Mouse (Mus musculus) MEL (cell line): Measurements from ENCODE around the gene Tob2. TPM values are rescaled to one million over a fixed set of nuclear protein-coding genes. Genes with fewer than 3 reads are reported as not detected.

ENCODE experiments used
- DNase-seq: peaks from one replicate; pipeline ENCODE4 v3.0.0; 2011; ENCODE audit warnings: low read depth, low spot score
- H3K27ac ChIP-seq: 2 replicates; pipeline ENCODE4 v1.5.1; 2012; ENCODE audit warnings: low read depth, mild to moderate bottlenecking, control low read depth, low read length, moderate library complexity; ENCODE audit not compliant: control insufficient read depth
- H3K27me3 ChIP-seq, 2 experiments: fragments of 150-350 bp in 1 of 2; sonication (generic) in 1 of 2; 2 replicates each; pipeline ENCODE4 v1.6.1; 2012; ENCODE audit warnings: low read length in 2 of 2, mild to moderate bottlenecking in 2 of 2, improper control_type of control experiment in 1 of 2, moderate library complexity in 1 of 2; ENCODE audit not compliant: insufficient read depth in 2 of 2, control insufficient read depth in 1 of 2
- H3K36me3 ChIP-seq, 2 experiments: 2 replicates each; pipeline ENCODE4 v1.6.1; 2012 to 2014; ENCODE audit warnings: low read length in 2 of 2, improper control_type of control experiment in 1 of 2, inconsistent platforms in 1 of 2, mild to moderate bottlenecking in 1 of 2; ENCODE audit not compliant: insufficient read depth in 2 of 2, control insufficient read depth in 1 of 2
- H3K4me1 ChIP-seq, 2 experiments: fragments of 150-350 bp in 1 of 2; sonication (generic) in 1 of 2; 2 replicates each; pipeline ENCODE4 v1.6.1; 2012; ENCODE audit warnings: low read length in 2 of 2, improper control_type of control experiment in 1 of 2, mild to moderate bottlenecking in 1 of 2; ENCODE audit not compliant: insufficient read depth in 2 of 2, control insufficient read depth in 1 of 2
- H3K4me3 ChIP-seq, 2 experiments: fragments of 150-350 bp in 1 of 2; sonication (generic) in 1 of 2; 2 replicates each; pipeline ENCODE4 v1.5.1; 2012; ENCODE audit warnings: low read depth in 2 of 2, low read length in 2 of 2, mild to moderate bottlenecking in 2 of 2, moderate library complexity in 2 of 2, control low read depth in 1 of 2, improper control_type of control experiment in 1 of 2; ENCODE audit not compliant: control insufficient read depth in 1 of 2, insufficient read depth in 1 of 2
- H3K79me2 ChIP-seq: 2 replicates; pipeline ENCODE4 v1.6.1; 2012; ENCODE audit warnings: mild to moderate bottlenecking, low read length, moderate library complexity; ENCODE audit not compliant: control insufficient read depth, poor library complexity, insufficient read depth
- H3K9ac ChIP-seq: 2 replicates; pipeline ENCODE4 v1.6.1; 2012; ENCODE audit warnings: low read depth, mild to moderate bottlenecking, control low read depth, low read length, moderate library complexity; ENCODE audit not compliant: control insufficient read depth, poor library complexity, severe bottlenecking
- H3K9me3 ChIP-seq: fragments of 150-350 bp; sonication (generic); replicated peaks from 2 replicates; pipeline ENCODE4 v1.6.1; 2012; ENCODE audit warnings: mild to moderate bottlenecking, low read length, improper control_type of control experiment, moderate library complexity; ENCODE audit not compliant: insufficient read depth
- BHLHE40 ChIP-seq: IDR thresholded peaks from 2 replicates; pipeline ENCODE4 v1.6.1; 2012; ENCODE audit warnings: low read depth, mild to moderate bottlenecking, inconsistent platforms, low read length, improper control_type of control experiment, borderline replicate concordance
- E2F4 ChIP-seq: IDR thresholded peaks from 2 replicates; pipeline ENCODE4 v1.6.1; 2011; ENCODE audit warnings: low read depth, low read length, improper control_type of control experiment, borderline replicate concordance
- ELF1 ChIP-seq: IDR thresholded peaks from 2 replicates; pipeline ENCODE4 v1.6.1; 2014; ENCODE audit warnings: low read depth, mild to moderate bottlenecking, inconsistent platforms, low read length, improper control_type of control experiment, moderate library complexity
- EP300 ChIP-seq, 2 experiments: IDR thresholded peaks; 2 replicates each; pipeline ENCODE4 v1.6.1; 2011; ENCODE audit warnings: improper control_type of control experiment in 2 of 2, low read length in 2 of 2, low read depth in 1 of 2, mild to moderate bottlenecking in 1 of 2
- ETS1 ChIP-seq: IDR thresholded peaks from 2 replicates; pipeline ENCODE4 v1.6.1; 2012; ENCODE audit warnings: low read depth, mild to moderate bottlenecking, inconsistent platforms, low read length, improper control_type of control experiment, moderate library complexity
- HCFC1 ChIP-seq: IDR thresholded peaks from 2 replicates; pipeline ENCODE4 v1.6.1; 2012; ENCODE audit warnings: low read depth, mild to moderate bottlenecking, inconsistent platforms, low read length, improper control_type of control experiment, moderate library complexity
- JUND ChIP-seq: IDR thresholded peaks from 2 replicates; pipeline ENCODE4 v1.6.1; 2011; ENCODE audit warnings: low read depth, mild to moderate bottlenecking, improper control_type of control experiment, low read length
- KAT2A ChIP-seq: conservative IDR thresholded peaks from 2 replicates; pipeline ENCODE4 v1.6.1; 2012; ENCODE audit warnings: low read depth, low read length, improper control_type of control experiment, inconsistent platforms
- MAX ChIP-seq: IDR thresholded peaks from 2 replicates; pipeline ENCODE4 v1.6.1; 2011; ENCODE audit warnings: low read length, improper control_type of control experiment
- MAZ ChIP-seq: IDR thresholded peaks from 2 replicates; pipeline ENCODE4 v1.6.1; 2012; ENCODE audit warnings: low read depth, mild to moderate bottlenecking, inconsistent platforms, low read length, improper control_type of control experiment
- MEF2A ChIP-seq: IDR thresholded peaks from 2 replicates; pipeline ENCODE4 v1.6.1; 2014; ENCODE audit warnings: low read depth, mild to moderate bottlenecking, inconsistent platforms, low read length, improper control_type of control experiment; ENCODE audit not compliant: poor library complexity, insufficient replicate concordance, severe bottlenecking; ENCODE audit errors: extremely low read depth
- NRF1 ChIP-seq: IDR thresholded peaks from 2 replicates; pipeline ENCODE4 v1.6.1; 2014; ENCODE audit warnings: low read depth, mild to moderate bottlenecking, inconsistent platforms, low read length, improper control_type of control experiment, moderate library complexity; ENCODE audit not compliant: poor library complexity, insufficient read depth, severe bottlenecking
- POLR2AphosphoS2 ChIP-seq: IDR thresholded peaks from 2 replicates; pipeline ENCODE4 v1.6.1; 2011; ENCODE audit warnings: low read length, improper control_type of control experiment
- POLR2AphosphoS5 ChIP-seq: IDR thresholded peaks from 2 replicates; pipeline ENCODE4 v1.6.1; 2012; ENCODE audit warnings: low read depth, borderline replicate concordance, mild to moderate bottlenecking, inconsistent platforms, low read length, moderate library complexity, mixed read lengths
- RCOR1 ChIP-seq: IDR thresholded peaks from 2 replicates; pipeline ENCODE4 v1.6.1; 2012; ENCODE audit warnings: low read depth, mild to moderate bottlenecking, inconsistent platforms, low read length, improper control_type of control experiment
- SIN3A ChIP-seq: IDR thresholded peaks from 2 replicates; pipeline ENCODE4 v1.6.1; 2012; ENCODE audit warnings: low read length, improper control_type of control experiment, inconsistent platforms
- TAL1 ChIP-seq: IDR thresholded peaks from 2 replicates; pipeline ENCODE4 v1.6.1; 2012; ENCODE audit warnings: mild to moderate bottlenecking, inconsistent platforms, low read length, moderate library complexity, mixed read lengths
- UBTF ChIP-seq: IDR thresholded peaks from 2 replicates; pipeline ENCODE4 v1.6.1; 2012; ENCODE audit warnings: low read depth, mild to moderate bottlenecking, inconsistent platforms, low read length, improper control_type of control experiment, moderate library complexity, borderline replicate concordance; ENCODE audit not compliant: insufficient read depth
- USF1 ChIP-seq: IDR thresholded peaks from 2 replicates; pipeline ENCODE4 v1.6.1; 2014; ENCODE audit warnings: low read depth, mild to moderate bottlenecking, inconsistent platforms, low read length, improper control_type of control experiment, moderate library complexity
- USF2 ChIP-seq, 2 experiments: IDR thresholded peaks; 2 replicates each; pipeline ENCODE4 v1.6.1; 2011 to 2012; ENCODE audit warnings: improper control_type of control experiment in 2 of 2, low read length in 2 of 2, borderline replicate concordance in 1 of 2, inconsistent platforms in 1 of 2, low read depth in 1 of 2, mild to moderate bottlenecking in 1 of 2; ENCODE audit not compliant: insufficient read depth in 1 of 2
- ZKSCAN1 ChIP-seq: IDR thresholded peaks from 2 replicates; pipeline ENCODE4 v1.6.1; 2012; ENCODE audit warnings: low read depth, mild to moderate bottlenecking, inconsistent platforms, low read length, improper control_type of control experiment, moderate library complexity
- ZNF384 ChIP-seq: IDR thresholded peaks from 2 replicates; pipeline ENCODE4 v1.6.1; 2012; ENCODE audit warnings: low read depth, mild to moderate bottlenecking, inconsistent platforms, low read length, improper control_type of control experiment
- polyA plus RNA-seq, 2 experiments: library from polyadenylated mRNA; stranded (reverse) in 1 of 2; unstranded in 1 of 2; fragments of >175 nt in 1 of 2; fragments of >200 nt in 1 of 2; gene quantifications; 2 replicates each; pipeline versions ENCODE4 v1.2.1 to v1.2.4; 2012; ENCODE audit warnings: low replicate concordance in 2 of 2, low read depth in 1 of 2; ENCODE audit not compliant: insufficient read length in 2 of 2, insufficient read depth in 1 of 2, missing spikeins in 1 of 2
- total RNA-seq: library from RNA; depleted of rRNA; stranded (reverse); fragments of 300-350 nt; gene quantifications from 2 replicates; pipeline ENCODE4 v1.2.3, GENCODE M21; 2012

Tob2 gene
- total and polyA plus RNA-seq, 3 experiments: 20.7 to 23.5 TPM; not detected in 1

GRCm38 (mm10) chr15:81833481-81833880 lies 25.1 kb downstream of the Tob2 start:
- peaks cover 17 to 30% of the 10 kb centered on the region in 2 experiments for H3K4me1 ChIP-seq

GRCm38 (mm10) chr15:81832219-81832618 lies 26.4 kb downstream of the Tob2 start:
- Histone ChIP-seq H3K27me3 (no peaks in the 10 kb centered on the region), H3K4me3 (no peak overlapping the region), H3K36me3 (peaks cover 0 to 3% of the 10 kb centered on the region in 2 experiments; a peak in 2 of 4 replicates), H3K4me1 (peaks cover 10 to 23% of the 10 kb centered on the region in 2 experiments), H3K27ac (no peak overlapping the region), H3K9me3 (no peaks in the 10 kb centered on the region), H3K9ac (no peak overlapping the region), H3K79me2 (no peaks in the 10 kb centered on the region; the same call in 1 of the 2 replicates)
- no peak for TF ChIP-seq KAT2A
- no peak for TF ChIP-seq ZKSCAN1
- no peak for TF ChIP-seq BHLHE40
- no peak for TF ChIP-seq E2F4
- TF ChIP-seq USF1: no peak
- TF ChIP-seq ETS1: no peak
- TF ChIP-seq HCFC1: no peak
- no peak for TF ChIP-seq TAL1
- TF ChIP-seq MAX: no peak
- TF ChIP-seq POLR2AphosphoS2: no peak
- TF ChIP-seq MAZ: no peak
- TF ChIP-seq RCOR1: no peak
- TF ChIP-seq ZNF384: no peak
- no peak for TF ChIP-seq NRF1
- no peak for TF ChIP-seq SIN3A
- TF ChIP-seq POLR2AphosphoS5: no peak
- DNase-seq: no peak

More at GRCm38 (mm10) chr15:81833481-81833880, 25.1 kb downstream of the Tob2 start:
- no peaks in the 10 kb centered on the region for H3K9me3 ChIP-seq
- TF ChIP-seq MEF2A: no peak
- no peak for TF ChIP-seq POLR2AphosphoS5
- no peak for TF ChIP-seq USF2 (IDR thresholded peaks at IDR 0.05; ENCODE audit: borderline replicate concordance in 1 of 2, insufficient read depth in 1 of 2, low read depth in 1 of 2, low read length in 2 of 2)
- no peak for TF ChIP-seq RCOR1
- TF ChIP-seq ZKSCAN1: no peak
- no peak for TF ChIP-seq ELF1
- TF ChIP-seq SIN3A: no peak
- no peak for TF ChIP-seq JUND
- no peak for TF ChIP-seq EP300 (IDR thresholded peaks at IDR 0.05; ENCODE audit: low read depth in 1 of 2, low read length in 2 of 2)
- no peak for TF ChIP-seq UBTF
- TF ChIP-seq MAX: no peak
- TF ChIP-seq, all 39 proteins: peak for 0
- peaks cover 0 to 3% of the 10 kb centered on the region in 2 experiments; a peak in 2 of 4 replicates for H3K36me3 ChIP-seq
- H3K9ac ChIP-seq: no peak overlapping the region
- no peaks in the 10 kb centered on the region; the same call in 1 of the 2 replicates for H3K79me2 ChIP-seq
- H3K27ac ChIP-seq: no peak overlapping the region
- H3K4me3 ChIP-seq: no peak overlapping the region
- no peak for DNase-seq
- H3K27me3 ChIP-seq: no peaks in the 10 kb centered on the region
